Mouse (Mus musculus) embryonic facial prominence, embryonic 12.5 days (tissue): ENCODE measurements at regions not wholly inside any gene's neighbourhood (a gene's known extent, or its start where the extent isn't known, plus 50 kb on each side); places are given as distances from the start of the nearest gene placed in this dataset.
"Not testable (repeated sequence)": the region's sequence is repeated elsewhere in the genome, so short reads cannot be mapped to it uniquely, and the experiment has no call there.

Experiments
- ATAC-seq: fragments of 200-750 bp; cut with Nextera tagmentation; 2 replicates; pipeline ENCODE4 v1.8.0; 2017; ENCODE audit not compliant: insufficient number of reproducible peaks, insufficient read depth, low FRiP score, low TSS enrichment
- H3K27ac ChIP-seq: fragments of 300-500 bp; sonication (generic); 2 replicates; pipeline ENCODE4 v1.5.1; 2016; ENCODE audit warnings: mild to moderate bottlenecking
- H3K27me3 ChIP-seq: fragments of 300-500 bp; sonication (generic); 2 replicates; pipeline ENCODE4 v1.6.1; 2016; ENCODE audit warnings: mild to moderate bottlenecking, moderate library complexity
- H3K36me3 ChIP-seq: fragments of 300-500 bp; sonication (generic); 2 replicates; pipeline ENCODE4 v1.6.1; 2016; ENCODE audit warnings: mild to moderate bottlenecking
- H3K4me1 ChIP-seq: fragments of 300-500 bp; sonication (generic); 2 replicates; pipeline ENCODE4 v1.6.1; 2016
- H3K4me2 ChIP-seq: fragments of 300-500 bp; sonication (generic); replicated peaks from 2 replicates; pipeline ENCODE4 v1.6.1; 2016; ENCODE audit warnings: mild to moderate bottlenecking, moderate library complexity
- H3K4me3 ChIP-seq: fragments of 300-500 bp; sonication (generic); 2 replicates; pipeline ENCODE4 v1.5.1; 2016; ENCODE audit warnings: mild to moderate bottlenecking
- H3K9ac ChIP-seq: fragments of 300-500 bp; sonication (generic); 2 replicates; pipeline ENCODE4 v1.6.1; 2016; ENCODE audit warnings: mild to moderate bottlenecking, moderate library complexity
- H3K9me3 ChIP-seq: fragments of 300-500 bp; sonication (generic); 2 replicates; pipeline ENCODE4 v1.6.1; 2016; ENCODE audit warnings: mild to moderate bottlenecking, moderate library complexity
- WGBS: fragments of 180-500 bp; shearing (Covaris S2); methylation state at CpG from one replicate; pipeline ENCODE4 v1.1.7; 2016; 5-methylcytosine and 5-hydroxymethylcytosine counted together

DNA sequence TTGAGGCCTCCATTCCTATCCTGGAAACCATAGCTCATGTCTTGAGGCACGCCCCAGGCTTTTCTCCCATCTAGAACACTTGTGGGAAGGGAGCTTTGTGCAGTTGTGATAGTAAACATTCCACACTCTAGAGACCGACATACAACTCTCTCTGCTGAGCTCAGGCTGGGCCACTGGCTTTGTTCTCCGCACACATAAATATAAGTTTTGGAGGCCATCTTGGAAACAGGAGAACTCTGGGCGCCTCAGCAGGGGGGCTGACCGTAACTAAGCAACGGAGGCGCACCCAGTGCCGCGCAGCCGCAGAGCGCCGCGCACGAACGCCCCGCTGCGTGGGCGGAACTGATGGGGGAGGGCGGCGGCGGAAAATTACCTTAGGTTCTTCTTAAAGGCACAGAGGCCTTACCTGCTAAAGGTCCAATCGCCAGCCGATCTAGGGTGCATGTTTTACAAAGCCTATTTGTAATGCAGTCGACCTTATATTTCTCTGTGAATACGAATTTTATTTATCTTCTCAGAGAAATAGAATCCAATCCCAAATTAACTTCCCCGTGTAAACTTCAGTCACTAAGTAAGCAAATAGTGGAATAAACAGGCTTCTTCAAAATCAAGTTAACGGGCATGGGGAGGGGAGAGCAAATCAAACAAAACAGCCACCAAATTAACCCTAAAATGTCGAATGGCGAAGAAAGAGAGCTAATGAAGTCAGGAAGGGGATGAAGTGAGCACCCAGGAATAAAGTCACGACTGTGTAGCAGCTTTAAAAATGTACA is 65.2 kb upstream of the Chd2 start:
- H3K9ac ChIP-seq = peak overlapping the region; percentile 40
- no peaks in the 10 kb centered on the region for H3K9me3 ChIP-seq
- H3K4me3 ChIP-seq = peak overlapping the region; percentile 24
- peak overlapping the region; percentile 50 for H3K4me2 ChIP-seq
- no peaks in the 10 kb centered on the region for H3K27me3 ChIP-seq
- no peaks in the 10 kb centered on the region for H3K36me3 ChIP-seq
- H3K4me1 ChIP-seq = no peaks in the 10 kb centered on the region; the same call in 1 of the 2 replicates
- WGBS = 3% methylated on average over 30 of the region's 30 CpGs
- peak; percentile 91 for ATAC-seq
- peak overlapping the region; percentile 94 for H3K27ac ChIP-seq

DNA sequence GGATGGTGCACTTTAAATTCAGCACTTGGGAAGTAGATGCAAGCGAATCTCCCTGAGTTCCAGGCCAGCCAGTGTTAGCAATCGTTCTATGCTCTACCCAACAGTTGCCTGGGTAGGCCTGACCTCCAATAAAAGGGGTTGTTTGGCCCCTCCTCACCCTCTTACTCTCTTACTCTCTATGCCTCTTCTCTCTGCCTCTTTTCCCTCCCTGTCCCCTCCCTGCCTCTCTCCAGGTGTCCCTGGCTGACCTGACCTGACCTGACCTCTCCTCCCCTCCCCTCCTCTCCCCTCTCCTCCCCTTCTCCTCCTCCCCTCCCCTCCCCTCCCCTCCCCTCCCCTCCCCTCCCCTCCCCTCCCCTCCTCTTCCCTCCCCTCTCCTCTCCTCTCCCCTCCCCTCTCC is 63.0 kb upstream of the Chd2 start:
- 58% methylated on average over 2 of the region's 2 CpGs for WGBS
- Histone ChIP-seq H3K9me3 (peaks cover 4% of the 10 kb centered on the region; the same call in 1 of the 2 replicates), H3K4me2 (no peak overlapping the region), H3K4me3 (no peak overlapping the region), H3K27me3 (no peaks in the 10 kb centered on the region), H3K27ac (no peak overlapping the region), H3K9ac (no peak overlapping the region), H3K4me1 (no peaks in the 10 kb centered on the region; the same call in 1 of the 2 replicates), H3K36me3 (no peaks in the 10 kb centered on the region; the same call in 1 of the 2 replicates)
- ATAC-seq = no peak

DNA sequence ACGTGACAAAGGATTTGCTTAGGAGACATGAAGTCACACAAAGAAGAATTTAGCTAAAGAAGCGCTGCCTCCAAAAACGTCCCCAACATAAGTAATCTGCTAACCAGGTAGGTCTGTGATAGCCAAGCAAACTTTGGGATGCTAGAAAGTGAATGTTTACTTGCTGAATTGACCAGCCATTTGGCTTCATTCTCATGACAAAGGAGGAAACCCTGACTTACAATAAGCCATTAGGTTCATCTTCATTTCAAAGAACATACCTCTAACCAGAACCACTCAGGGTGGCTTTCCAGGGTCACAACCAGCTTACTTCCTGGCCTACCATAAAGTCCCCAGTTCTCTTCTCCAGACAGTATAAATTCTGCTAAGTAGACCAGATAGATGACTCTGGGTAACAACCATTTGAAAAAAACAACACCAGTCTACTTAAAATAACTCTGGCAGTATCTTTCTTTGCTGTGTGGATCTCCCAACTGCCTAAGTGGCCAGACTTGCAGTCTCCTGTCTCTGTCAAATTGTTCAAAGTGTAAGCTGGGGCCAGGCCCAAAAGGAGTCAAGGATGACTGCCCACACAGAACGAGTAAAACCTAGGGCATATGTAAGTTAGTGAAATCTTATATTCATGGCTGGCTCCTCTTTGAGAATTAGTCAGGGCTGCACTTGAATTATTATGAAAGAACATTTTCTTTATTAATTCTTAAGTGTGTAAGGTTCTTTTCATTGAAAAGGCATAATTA is 61.4 kb upstream of the Chd2 start:
- no peaks in the 10 kb centered on the region; the same call in 1 of the 2 replicates for H3K36me3 ChIP-seq
- no peak overlapping the region for H3K9ac ChIP-seq
- H3K4me1 ChIP-seq = peaks cover 1% of the 10 kb centered on the region; the same call in 1 of the 2 replicates
- 50% methylated on average over 4 of the region's 4 CpGs for WGBS
- ATAC-seq = no peak
- H3K4me2 ChIP-seq = no peak overlapping the region
- H3K27ac ChIP-seq = no peak overlapping the region
- H3K27me3 ChIP-seq = no peaks in the 10 kb centered on the region
- H3K9me3 ChIP-seq = peaks cover 5% of the 10 kb centered on the region; the same call in 1 of the 2 replicates
- H3K4me3 ChIP-seq = no peak overlapping the region

DNA sequence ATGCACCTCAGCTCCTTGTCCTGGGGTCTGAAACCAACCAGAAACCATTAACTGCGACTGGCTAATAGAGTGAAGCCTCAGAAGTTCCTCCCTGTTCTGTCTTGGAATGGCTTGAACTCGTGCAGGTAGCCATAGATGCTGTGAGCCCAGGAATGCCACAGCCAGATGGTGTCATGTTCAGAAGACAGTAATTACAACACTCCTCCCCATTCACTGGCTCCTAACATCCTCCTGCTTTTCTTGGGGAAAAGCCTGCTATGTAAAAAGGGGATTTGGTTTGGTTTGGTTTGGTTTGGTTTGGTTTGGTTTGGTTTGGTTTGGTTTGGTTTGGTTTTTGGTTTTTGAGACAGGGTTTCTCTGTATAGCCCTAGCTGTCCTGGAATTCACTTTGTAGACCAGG is 59.7 kb upstream of the Chd2 start:
- Histone ChIP-seq H3K4me2 (no peak overlapping the region), H3K4me3 (no peak overlapping the region), H3K36me3 (no peaks in the 10 kb centered on the region; the same call in 1 of the 2 replicates), H3K27ac (no peak overlapping the region), H3K9me3 (peaks cover 5% of the 10 kb centered on the region; the same call in 1 of the 2 replicates), H3K9ac (no peak overlapping the region), H3K27me3 (no peaks in the 10 kb centered on the region), H3K4me1 (peaks cover 18% of the 10 kb centered on the region)
- no peak for ATAC-seq
- WGBS = 48% methylated on average over 2 of the region's 2 CpGs

DNA sequence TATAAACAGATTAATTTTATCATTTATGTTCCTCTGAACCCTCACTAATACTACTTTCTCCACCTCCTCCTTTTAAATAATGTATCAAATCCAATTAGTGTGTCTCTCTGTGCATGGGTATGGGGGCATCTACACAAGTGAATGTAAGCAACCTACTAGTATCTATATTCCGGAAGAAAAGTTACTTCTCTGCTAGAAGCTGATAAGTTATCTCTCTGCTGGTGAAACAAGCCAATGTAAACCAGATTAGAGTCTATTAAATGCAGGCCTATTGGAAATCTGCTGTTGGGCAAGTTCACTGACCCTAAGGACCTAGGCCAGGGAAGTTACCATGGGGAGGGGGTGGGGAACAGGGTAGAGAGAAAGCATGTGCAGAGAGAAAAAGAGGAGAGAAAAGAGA is 59.1 kb upstream of the Chd2 start:
- Histone ChIP-seq H3K9me3 (peaks cover 5% of the 10 kb centered on the region; the same call in 1 of the 2 replicates), H3K27ac (no peak overlapping the region), H3K27me3 (no peaks in the 10 kb centered on the region), H3K36me3 (no peaks in the 10 kb centered on the region; the same call in 1 of the 2 replicates), H3K4me3 (no peak overlapping the region), H3K4me2 (no peak overlapping the region), H3K4me1 (peaks cover 23% of the 10 kb centered on the region), H3K9ac (no peak overlapping the region)
- no peak for ATAC-seq
- whole genome bisulfite sequencing = 83% methylated on average over 1 of the region's 1 CpGs

DNA sequence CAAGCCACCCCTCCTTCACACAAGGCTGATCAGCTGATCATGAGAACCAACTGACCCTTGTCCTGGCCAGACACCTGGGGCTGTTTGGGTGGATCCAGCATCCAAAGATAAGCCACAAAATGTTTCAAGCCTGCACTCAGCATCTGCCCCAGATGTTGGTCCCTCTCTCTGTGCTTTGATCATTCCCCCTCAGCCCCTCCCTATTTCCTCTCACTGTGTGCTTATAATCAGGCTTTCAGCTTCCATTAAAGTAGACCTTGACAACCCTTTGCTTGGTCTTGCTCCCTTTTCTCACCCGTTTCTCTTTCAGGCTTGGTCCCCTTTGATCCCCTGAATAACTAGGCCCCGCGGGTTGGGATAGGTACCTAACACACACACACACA is 58.4 kb upstream of the Chd2 start:
- H3K9ac ChIP-seq, H3K27me3 ChIP-seq, H3K9me3 ChIP-seq, H3K4me3 ChIP-seq, H3K36me3 ChIP-seq, H3K27ac ChIP-seq, ATAC-seq, H3K4me2 ChIP-seq: not testable (repeated sequence)
- WGBS = 80% methylated on average over 3 of the region's 3 CpGs
- peaks cover 26% of the 10 kb centered on the region for H3K4me1 ChIP-seq

DNA sequence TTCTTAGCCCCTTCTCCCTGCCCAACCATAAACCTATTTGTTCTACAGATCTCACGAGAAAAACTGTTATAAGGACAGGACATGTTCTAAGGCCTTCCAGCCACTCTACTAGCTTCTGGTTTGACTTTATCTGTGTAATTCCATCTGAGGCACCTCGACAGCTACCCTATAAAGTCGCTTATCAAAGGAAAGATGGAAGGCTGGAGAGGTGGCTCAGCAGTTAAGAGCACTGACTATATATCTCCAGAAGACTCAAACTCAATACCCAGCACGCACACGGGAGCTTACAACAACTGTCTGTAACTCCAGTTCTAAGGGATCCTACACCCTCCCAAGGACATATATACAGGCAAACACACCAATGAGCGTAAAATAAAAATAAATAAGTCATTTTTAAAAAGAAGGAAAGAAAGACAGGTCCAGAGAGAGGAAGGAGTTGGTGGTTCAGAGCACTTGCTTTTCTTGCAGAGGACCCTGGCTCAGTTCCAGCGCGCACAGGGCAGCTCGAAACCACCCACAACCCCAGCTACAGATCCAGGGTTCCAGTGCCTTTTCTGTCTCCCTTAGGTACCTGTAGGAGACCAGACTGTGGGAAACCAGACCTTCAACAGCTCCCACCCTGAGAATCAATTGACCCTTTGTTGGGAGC is 57.8 kb upstream of the Chd2 start:
- Histone ChIP-seq H3K4me2 (no peak overlapping the region), H3K27me3 (no peaks in the 10 kb centered on the region), H3K36me3 (no peaks in the 10 kb centered on the region; the same call in 1 of the 2 replicates), H3K4me3 (no peak overlapping the region), H3K9me3 (peaks cover 5% of the 10 kb centered on the region; the same call in 1 of the 2 replicates), H3K9ac (no peak overlapping the region), H3K4me1 (peaks cover 26% of the 10 kb centered on the region), H3K27ac (no peak overlapping the region)
- ATAC-seq = no peak
- 91% methylated on average over 9 of the region's 9 CpGs for WGBS

DNA sequence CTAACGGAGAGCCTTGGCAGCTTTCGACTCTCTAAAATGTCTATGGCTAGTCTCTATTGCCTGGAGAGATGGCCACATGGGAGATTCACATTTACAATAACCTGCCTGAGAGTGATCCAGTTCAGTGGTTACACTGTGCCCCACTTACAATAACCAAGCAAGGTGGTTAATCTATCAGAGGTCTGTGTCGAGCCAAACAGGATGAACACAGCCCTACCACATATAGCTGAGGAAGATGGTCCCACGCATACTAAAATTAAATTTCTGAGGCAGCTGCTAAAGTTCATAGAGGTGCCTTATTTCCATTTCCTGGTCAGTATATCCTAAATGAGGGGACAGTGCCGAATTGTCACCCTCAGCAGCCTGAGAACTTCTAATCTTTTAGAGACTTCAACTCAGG is 56.3 kb upstream of the Chd2 start:
- 74% methylated on average over 5 of the region's 5 CpGs for WGBS
- Histone ChIP-seq H3K36me3 (no peaks in the 10 kb centered on the region; the same call in 1 of the 2 replicates), H3K4me2 (no peak overlapping the region), H3K9ac (no peak overlapping the region), H3K27ac (no peak overlapping the region), H3K27me3 (no peaks in the 10 kb centered on the region), H3K9me3 (peaks cover 5% of the 10 kb centered on the region; the same call in 1 of the 2 replicates), H3K4me1 (peaks cover 36% of the 10 kb centered on the region), H3K4me3 (no peak overlapping the region)
- ATAC-seq = no peak

DNA sequence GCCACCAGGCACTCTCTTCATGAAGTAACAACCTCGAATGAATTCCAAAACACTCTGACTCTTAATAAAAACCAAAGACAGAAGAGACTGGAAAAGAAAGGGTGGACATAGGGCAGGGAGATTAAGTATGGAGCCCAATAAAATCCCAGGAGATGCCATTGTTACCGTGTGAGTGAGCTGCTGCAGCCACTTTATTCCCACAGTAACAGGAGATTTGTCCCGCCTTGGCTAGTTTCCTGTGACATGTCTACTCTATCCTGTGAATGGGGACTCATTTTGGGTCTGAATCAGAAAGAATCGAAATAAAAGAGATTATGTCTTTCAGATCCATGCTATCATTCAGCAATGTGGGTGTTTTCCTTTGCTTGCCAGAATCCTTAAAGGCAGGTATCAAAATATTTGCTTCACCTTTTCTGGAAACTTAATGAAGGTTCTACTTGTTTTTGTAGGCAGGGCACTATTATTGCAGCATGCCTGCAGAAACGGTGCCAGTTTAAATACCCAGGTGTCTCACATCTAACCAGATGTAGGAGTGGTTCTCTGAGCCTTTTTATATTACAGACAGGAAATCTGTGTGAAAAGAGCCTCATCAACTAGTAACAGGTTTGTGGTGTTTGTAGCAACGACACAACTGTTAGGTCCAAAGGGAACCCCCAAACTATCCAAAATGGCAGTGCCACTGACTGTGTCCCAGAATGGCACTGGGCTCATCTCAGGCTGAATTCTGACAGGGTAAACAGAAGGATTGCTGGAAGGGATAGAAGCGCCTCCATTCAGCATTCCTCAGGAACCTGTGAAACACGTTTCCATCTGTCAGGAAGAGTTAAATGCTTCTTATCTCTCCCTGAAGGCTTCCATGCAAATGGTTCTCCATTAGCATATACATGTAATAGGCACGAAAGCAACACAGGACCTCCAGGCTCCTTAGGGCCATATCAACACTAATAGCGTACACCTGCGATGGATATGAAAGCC is 55.5 kb upstream of the Chd2 start:
- H3K27ac ChIP-seq = peak overlapping the region; percentile 92
- no peaks in the 10 kb centered on the region; the same call in 1 of the 2 replicates for H3K36me3 ChIP-seq
- 45% methylated on average over 11 of the region's 11 CpGs for WGBS
- H3K9me3 ChIP-seq = peaks cover 5% of the 10 kb centered on the region; the same call in 1 of the 2 replicates
- no peak overlapping the region for H3K4me3 ChIP-seq
- no peak overlapping the region for H3K4me2 ChIP-seq
- ATAC-seq = no peak
- H3K4me1 ChIP-seq = peaks cover 36% of the 10 kb centered on the region
- no peaks in the 10 kb centered on the region for H3K27me3 ChIP-seq
- H3K9ac ChIP-seq = no peak overlapping the region

DNA sequence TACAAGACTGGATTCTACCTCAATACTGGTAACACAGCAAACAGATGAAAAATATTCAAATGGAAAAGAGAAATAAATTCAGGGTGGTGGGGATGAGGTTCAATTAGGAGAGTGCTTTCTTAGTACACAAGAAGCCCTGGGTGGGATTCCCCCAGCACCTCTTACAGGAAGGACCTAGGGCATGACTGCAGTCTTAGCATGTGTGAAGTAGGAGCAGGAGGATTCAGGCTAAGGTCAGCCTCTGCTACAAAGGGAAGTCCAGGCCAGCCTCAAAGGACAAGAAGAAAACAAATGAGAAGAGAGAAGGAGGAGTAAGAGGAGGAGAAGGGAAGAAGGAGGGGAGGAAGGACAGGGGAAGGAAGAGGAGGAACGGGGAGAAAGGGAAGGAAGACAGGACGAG is 54.8 kb upstream of the Chd2 start:
- Histone ChIP-seq H3K36me3 (no peaks in the 10 kb centered on the region; the same call in 1 of the 2 replicates), H3K27me3 (no peaks in the 10 kb centered on the region), H3K4me2 (no peak overlapping the region), H3K9me3 (peaks cover 5% of the 10 kb centered on the region; the same call in 1 of the 2 replicates), H3K4me3 (no peak overlapping the region), H3K4me1 (peaks cover 36% of the 10 kb centered on the region), H3K27ac (peak overlapping the region; percentile 92), H3K9ac (0 out of 2 replicates have a peak overlapping the region, but pooled peaks have one; percentile 15)
- no peak for ATAC-seq
- 40% methylated on average over 2 of the region's 2 CpGs for WGBS
